Mouse (Mus musculus) G1E (cell line): ENCODE measurements at regions not wholly inside any gene's neighbourhood (a gene's known extent, or its start where the extent isn't known, plus 50 kb on each side); places are given as distances from the start of the nearest gene placed in this dataset.

Experiments used
- ATAC-seq: 2 replicates; pipeline ENCODE4 v1.8.0; 2016; ENCODE audit warnings: mild to moderate bottlenecking; ENCODE audit not compliant: insufficient number of reproducible peaks, poor library complexity, low FRiP score, severe bottlenecking; ENCODE audit errors: extremely low read depth
- DNase-seq: peaks from one replicate; pipeline ENCODE4 v3.0.0; 2012; ENCODE audit warnings: low spot score
- H3K27me3 ChIP-seq: 2 replicates; pipeline ENCODE4 v1.6.1; 2012; ENCODE audit warnings: mild to moderate bottlenecking, low read length, inconsistent platforms; ENCODE audit not compliant: insufficient read depth
- H3K36me3 ChIP-seq: replicated peaks from 2 replicates; pipeline ENCODE3; 2012; ENCODE audit warnings: mild to moderate bottlenecking, inconsistent platforms
- H3K4me1 ChIP-seq: 2 replicates; pipeline ENCODE4 v1.6.1; 2012; ENCODE audit warnings: low read depth, low read length, inconsistent platforms, mixed read lengths; ENCODE audit not compliant: insufficient read depth
- H3K4me3 ChIP-seq: 2 replicates; pipeline ENCODE4 v1.5.1; 2012; ENCODE audit warnings: low read depth, mild to moderate bottlenecking, inconsistent platforms, low read length, moderate library complexity, mixed read lengths
- H3K9me3 ChIP-seq: replicated peaks from 2 replicates; pipeline ENCODE4 v1.6.1; 2012; ENCODE audit warnings: inconsistent platforms
- CTCF ChIP-seq: IDR thresholded peaks from 2 replicates; pipeline ENCODE4 v1.5.1; 2012; ENCODE audit warnings: low read depth, low read length, inconsistent platforms, mixed read lengths
- GATA1 ChIP-seq: IDR thresholded peaks from 2 replicates; pipeline ENCODE4 v1.6.1; 2012; ENCODE audit warnings: borderline replicate concordance, low read length, inconsistent platforms, mixed read lengths
- GATA2 ChIP-seq: IDR thresholded peaks from 2 replicates; pipeline ENCODE4 v1.6.1; 2012; ENCODE audit warnings: low read depth, low read length, inconsistent platforms, borderline replicate concordance
- POLR2AphosphoS5 ChIP-seq: IDR thresholded peaks from 2 replicates; pipeline ENCODE4 v1.6.1; 2012; ENCODE audit warnings: low read depth, low read length, inconsistent platforms; ENCODE audit not compliant: insufficient replicate concordance
- TAL1 ChIP-seq: conservative IDR thresholded peaks from 2 replicates; pipeline ENCODE4 v1.6.1; 2012; ENCODE audit warnings: low read depth, low read length, inconsistent platforms, mixed read lengths

DNA sequence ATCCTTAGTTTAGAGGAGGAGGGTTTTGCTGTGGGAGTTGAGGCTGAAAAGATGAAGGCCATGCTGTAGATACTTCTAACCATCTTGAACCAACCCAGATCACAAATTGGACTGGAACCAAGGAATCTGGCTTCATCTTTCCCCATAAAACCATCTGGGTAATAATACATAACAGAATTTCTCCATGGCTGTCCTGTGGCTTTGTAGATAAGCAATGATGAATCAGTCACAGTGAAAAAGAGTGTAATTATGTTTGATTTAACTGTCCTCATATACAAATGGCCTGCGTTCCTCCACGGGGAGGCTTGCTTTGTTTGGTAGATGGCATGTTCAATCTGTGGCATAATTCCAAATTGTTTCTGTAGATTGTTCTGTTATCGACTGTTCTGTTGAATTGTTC is 100.9 kb downstream of the Aldh8a1 start:
- Histone ChIP-seq H3K4me3 (no peak overlapping the region), H3K4me1 (peaks cover 73% of the 10 kb centered on the region), H3K36me3 (no peaks in the 10 kb centered on the region), H3K27me3 (peaks cover 4% of the 10 kb centered on the region; the same call in 1 of the 2 replicates), H3K9me3 (peaks cover 10% of the 10 kb centered on the region)
- DNase-seq (no peak), ATAC-seq (no peak)
- no peak for TF ChIP-seq POLR2AphosphoS5
- 0 out of 2 replicates have a peak, but pooled peaks have one; percentile 10 for TF ChIP-seq TAL1

DNA sequence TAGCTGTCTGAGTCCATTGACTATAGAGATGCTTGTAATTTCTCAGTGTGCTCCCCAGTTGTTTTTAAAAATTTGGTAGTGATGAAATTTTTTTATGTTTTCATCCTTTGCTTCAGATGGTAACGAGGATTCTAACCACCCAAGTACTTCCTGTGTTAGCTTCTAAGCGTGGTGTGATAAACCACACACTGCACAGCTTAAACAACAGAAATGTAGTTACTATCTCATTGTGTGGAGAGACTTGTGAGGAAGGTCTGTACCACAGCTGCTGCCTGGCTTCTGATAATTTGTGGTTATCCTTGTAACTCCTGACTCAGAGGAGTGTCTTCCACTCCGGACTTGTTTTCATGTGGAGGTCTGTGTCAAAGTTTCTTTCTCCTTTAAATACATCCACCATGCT is 102.3 kb downstream of the Aldh8a1 start:
- peak; percentile 76 for TF ChIP-seq TAL1
- TF ChIP-seq GATA2: no peak
- H3K9me3 ChIP-seq: peaks cover 10% of the 10 kb centered on the region
- H3K27me3 ChIP-seq: peaks cover 2% of the 10 kb centered on the region; the same call in 1 of the 2 replicates
- H3K36me3 ChIP-seq: no peaks in the 10 kb centered on the region
- ATAC-seq (peak; percentile 74), DNase-seq (peak; percentile 35)
- peaks cover 82% of the 10 kb centered on the region for H3K4me1 ChIP-seq
- no peak overlapping the region for H3K4me3 ChIP-seq

GRCm38 (mm10) chr10:21481255-21481654 is 104.2 kb downstream of the Aldh8a1 start:
- H3K27me3 ChIP-seq: no peaks in the 10 kb centered on the region
- no peak for TF ChIP-seq POLR2AphosphoS5
- no peak for TF ChIP-seq GATA2
- no peak for TF ChIP-seq CTCF
- no peak for TF ChIP-seq GATA1
- no peak for TF ChIP-seq TAL1

GRCm38 (mm10) chr10:21482055-21482454 is 105.0 kb downstream of the Aldh8a1 start:
- peaks cover 10% of the 10 kb centered on the region for H3K9me3 ChIP-seq
- peak; percentile 67 for TF ChIP-seq TAL1
- TF ChIP-seq GATA1: no peak
- no peak for TF ChIP-seq GATA2
- TF ChIP-seq POLR2AphosphoS5: no peak
- DNase-seq (peak; percentile 75), ATAC-seq (peak; percentile 81)
- H3K27me3 ChIP-seq: no peaks in the 10 kb centered on the region; the same call in 1 of the 2 replicates
- peak overlapping the region; percentile 11; the same call in 1 of the 2 replicates for H3K4me3 ChIP-seq
- peaks cover 73% of the 10 kb centered on the region for H3K4me1 ChIP-seq
- H3K36me3 ChIP-seq: no peaks in the 10 kb centered on the region

More at GRCm38 (mm10) chr10:21481255-21481654, 104.2 kb downstream of the Aldh8a1 start:
- Histone ChIP-seq H3K36me3 (no peaks in the 10 kb centered on the region), H3K4me1 (peaks cover 77% of the 10 kb centered on the region), H3K9me3 (peaks cover 10% of the 10 kb centered on the region), H3K4me3 (no peak overlapping the region)
- DNase-seq (no peak), ATAC-seq (no peak)

GRCm38 (mm10) chr10:21482659-21483058 is 105.6 kb downstream of the Aldh8a1 start:
- Histone ChIP-seq H3K9me3 (peaks cover 10% of the 10 kb centered on the region), H3K4me3 (peak overlapping the region; percentile 45; the same call in 1 of the 2 replicates), H3K4me1 (peaks cover 71% of the 10 kb centered on the region), H3K36me3 (no peaks in the 10 kb centered on the region), H3K27me3 (peaks cover 5% of the 10 kb centered on the region)
- TF ChIP-seq GATA2 (no peak), TAL1 (no peak), GATA1 (no peak), CTCF (no peak), POLR2AphosphoS5 (no peak)
- DNase-seq (no peak), ATAC-seq (no peak)

- Histone ChIP-seq H3K27me3 (peaks cover 12% of the 10 kb centered on the region), H3K4me3 (no peak overlapping the region), H3K36me3 (no peaks in the 10 kb centered on the region), H3K9me3 (peaks cover 10% of the 10 kb centered on the region), H3K4me1 (peaks cover 69% of the 10 kb centered on the region)
- ATAC-seq (no peak), DNase-seq (no peak)
- TF ChIP-seq TAL1 (no peak), CTCF (no peak), POLR2AphosphoS5 (no peak), GATA2 (no peak), GATA1 (no peak)
These were observed 106.3 kb downstream of the Aldh8a1 start for GRCm38 (mm10) chr10:21483373-21483772.

DNA sequence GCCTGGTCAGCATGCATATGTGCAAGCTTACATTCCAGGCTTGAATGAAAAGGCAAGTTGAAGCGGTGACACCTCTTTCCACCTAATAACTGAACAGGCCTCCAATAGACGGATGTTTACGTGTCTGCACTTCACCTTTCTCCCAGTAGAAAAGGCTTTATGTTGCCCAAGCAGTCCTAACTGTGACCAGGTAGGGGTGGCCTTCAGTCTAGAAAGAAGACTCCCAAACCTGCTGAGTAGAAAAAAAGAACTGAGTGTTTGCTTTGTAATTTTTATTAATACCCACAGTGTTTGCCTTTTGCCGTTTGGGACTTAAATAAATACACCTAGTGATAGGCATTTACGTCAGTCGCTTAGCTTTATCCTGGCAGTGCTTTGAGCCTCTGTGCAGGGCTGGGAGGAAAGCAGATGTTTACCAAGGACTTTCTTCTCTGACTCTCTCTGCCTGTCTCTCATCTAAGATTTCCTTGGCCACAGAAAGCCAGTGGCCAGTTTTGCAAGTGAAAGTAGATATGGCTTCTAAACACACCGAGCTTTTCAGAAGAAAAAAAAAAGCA is 104.5 kb upstream of the 1700020N01Rik start:
- no peak for TF ChIP-seq GATA1
- no peak for TF ChIP-seq GATA2
- no peak for TF ChIP-seq TAL1
- no peak for TF ChIP-seq CTCF
- no peak for TF ChIP-seq POLR2AphosphoS5
- H3K36me3 ChIP-seq: no peaks in the 10 kb centered on the region
- ATAC-seq (no peak), DNase-seq (no peak)
- no peaks in the 10 kb centered on the region for H3K9me3 ChIP-seq
- H3K4me3 ChIP-seq: no peak overlapping the region
- H3K4me1 ChIP-seq: peaks cover 69% of the 10 kb centered on the region
- peaks cover 17% of the 10 kb centered on the region for H3K27me3 ChIP-seq
